Mouse (Mus musculus): Measurements from ENCODE around the gene Rab26.

Rab26 gene

DNA sequence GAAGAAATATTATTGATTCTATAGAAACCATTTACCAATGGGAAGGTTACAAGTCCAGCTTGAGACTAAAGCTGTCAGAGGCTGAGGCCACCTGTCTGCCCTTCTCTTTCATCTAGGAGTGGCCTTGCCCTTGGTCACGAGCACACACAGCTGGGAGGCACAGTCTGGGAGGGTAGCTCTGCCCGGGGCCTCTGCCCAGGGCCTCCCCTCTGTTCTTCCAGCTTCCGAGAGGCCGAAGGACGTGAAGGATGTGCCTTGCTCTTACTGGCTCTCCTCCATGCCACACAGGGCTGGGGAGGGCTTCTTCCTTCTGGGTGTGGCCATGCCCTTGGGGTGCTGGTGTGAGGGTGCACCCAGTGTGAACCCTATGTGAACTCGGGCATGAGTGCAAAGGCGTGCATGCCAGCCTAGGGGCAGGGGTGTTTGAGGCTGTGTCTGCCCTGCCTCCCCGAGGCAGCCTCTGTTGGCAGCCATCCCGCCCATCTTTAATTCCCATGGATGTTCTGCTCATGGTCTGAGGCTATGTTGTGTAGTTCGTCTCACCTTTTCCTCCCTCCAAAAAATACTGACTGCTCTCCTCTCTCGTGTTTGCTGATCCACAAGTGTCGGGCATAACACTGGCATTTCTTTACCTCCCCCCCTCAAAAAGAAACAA lies 26.1 kb downstream of the Rab26 start:
- DNase-seq (ENCODE audit: extremely low spot score, low spot score), result no peak

GRCm38 (mm10) chr17:24507129-24507664 lies 26.8 kb downstream of the Rab26 start:
- no peak for DNase-seq (ENCODE audit: extremely low spot score, low spot score)

DNA sequence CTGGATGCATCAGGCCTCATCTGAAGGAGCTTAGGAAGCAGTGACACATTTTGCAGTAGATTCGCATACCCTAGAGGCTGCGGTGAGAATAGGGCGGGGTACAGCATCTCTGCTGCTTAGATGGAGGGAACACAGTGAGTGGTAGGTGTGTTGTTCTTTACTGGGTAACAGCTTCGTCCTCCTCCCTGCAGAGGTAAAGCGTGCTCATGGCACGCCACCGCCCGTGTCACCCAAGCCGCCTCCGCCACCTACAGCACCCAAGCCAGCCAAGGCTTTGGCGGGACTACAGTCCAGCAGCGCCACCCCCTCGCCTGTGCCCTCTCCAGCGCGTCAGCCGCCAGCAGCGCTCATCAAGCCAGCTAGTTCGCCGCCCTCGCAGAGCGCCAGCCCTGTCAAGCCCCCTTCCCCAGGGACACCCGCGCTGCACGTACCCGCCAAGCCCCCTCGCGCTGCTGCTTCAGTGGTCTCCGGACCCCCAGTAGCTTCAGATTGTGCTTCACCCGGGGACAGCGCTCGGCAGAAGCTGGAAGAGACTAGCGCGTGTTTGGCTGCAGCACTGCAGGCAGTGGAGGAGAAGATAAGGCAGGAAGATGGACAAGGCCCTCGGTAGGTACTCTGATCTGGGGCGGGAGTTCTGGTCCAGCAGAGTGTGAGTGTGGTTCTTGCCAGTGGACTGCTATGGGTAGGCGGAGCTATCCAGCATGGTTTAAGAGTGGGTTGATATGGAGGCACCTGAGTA lies 27.5 kb downstream of the Rab26 start:
- DNase-seq (ENCODE audit: extremely low spot score, low spot score), result peak; percentile 18

DNA sequence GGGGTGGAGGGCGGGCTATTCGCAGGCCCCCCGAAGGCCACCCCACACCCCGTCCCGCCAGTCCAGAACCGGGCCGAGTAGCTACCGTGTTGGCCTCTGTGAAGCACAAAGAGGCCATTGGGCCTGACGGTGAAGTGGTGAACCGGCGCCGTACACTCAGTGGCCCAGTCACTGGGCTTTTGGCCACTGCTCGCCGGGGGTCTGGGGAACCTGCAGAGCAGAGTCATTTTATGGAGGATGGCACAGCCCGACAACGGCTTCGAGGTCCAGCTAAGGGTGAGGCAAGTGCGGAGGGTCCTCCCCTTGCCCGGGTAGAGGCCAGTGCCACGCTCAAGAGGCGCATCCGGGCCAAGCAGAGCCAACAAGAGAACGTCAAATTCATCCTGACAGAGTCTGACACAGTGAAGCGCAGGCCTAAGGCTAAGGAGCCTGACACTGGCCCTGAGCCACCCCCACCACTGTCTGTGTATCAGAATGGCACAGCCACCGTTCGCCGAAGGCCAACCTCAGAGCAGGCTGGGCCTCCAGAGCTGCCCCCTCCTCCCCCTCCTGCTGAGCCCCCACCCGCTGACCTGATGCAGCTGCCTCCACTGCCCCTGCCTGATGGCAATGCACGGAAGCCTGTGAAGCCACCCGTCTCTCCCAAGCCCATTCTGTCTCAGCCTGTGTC lies 28.6 kb downstream of the Rab26 start:
- DNase-seq (ENCODE audit: extremely low spot score, low spot score), result no peak

GRCm38 (mm10) chr17:24504085-24504484 lies 29.9 kb downstream of the Rab26 start:
- DNase-seq (ENCODE audit: extremely low spot score, low spot score), result no peak

DNA sequence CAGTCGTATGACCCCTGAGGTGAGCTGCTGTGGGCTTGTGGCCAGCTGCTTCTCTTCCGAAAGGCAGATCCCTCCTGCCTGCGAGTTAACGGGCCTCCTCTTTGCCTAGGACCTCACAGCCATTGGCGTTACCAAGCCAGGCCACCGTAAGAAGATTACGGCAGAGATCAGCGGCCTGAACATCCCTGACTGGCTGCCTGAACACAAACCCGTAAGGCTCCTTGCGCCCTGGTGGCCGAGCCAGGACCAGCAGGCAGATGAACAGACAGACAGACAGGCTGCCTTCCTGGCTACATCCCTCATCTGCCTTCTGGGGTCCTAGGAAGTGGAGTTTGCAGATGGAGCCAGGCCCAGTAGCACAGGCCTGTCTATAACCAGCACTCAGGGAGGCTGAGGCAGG lies 31.8 kb downstream of the Rab26 start:
- DNase-seq (ENCODE audit: extremely low spot score, low spot score), result peak; percentile 17

DNA sequence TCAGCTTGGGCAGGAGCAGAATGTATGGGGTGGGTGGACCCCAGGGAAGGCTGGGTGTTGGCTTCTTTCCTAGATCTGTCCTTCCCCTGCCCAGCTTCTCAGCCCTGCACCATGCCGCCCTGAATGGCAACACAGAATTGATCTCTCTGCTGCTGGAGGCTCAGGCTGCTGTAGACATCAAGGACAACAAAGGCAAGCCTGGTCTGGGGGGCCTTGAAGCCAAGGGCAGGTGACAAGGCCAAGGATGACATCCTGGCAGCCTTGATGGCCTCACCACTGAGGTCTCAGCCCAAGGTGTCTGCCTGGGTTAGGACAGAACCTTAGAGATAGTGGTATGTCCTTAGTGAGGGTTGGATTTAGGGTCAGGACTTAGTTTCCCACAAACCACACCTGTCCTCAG lies 38.0 kb downstream of the Rab26 start:
- DNase-seq (ENCODE audit: extremely low spot score, low spot score), result no peak

DNA sequence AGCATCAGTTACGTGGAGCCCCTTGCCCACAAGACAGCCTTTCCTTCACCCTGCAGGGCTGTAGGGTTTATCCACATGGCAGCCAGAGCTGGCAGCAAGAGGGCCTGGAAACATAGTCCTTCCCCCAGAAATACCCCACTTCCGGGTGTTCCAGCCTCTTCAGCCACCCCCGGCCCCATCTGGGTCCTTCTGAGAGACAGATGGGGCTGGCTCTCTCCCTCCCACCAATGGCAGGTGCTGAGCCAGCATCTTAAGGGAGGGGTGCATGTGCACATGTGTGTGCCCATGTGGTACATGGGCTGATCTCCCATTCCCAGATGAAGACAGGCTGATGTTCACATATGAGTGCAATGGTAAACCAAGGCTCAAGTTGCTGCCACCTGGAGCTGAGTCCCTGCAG lies 38.6 kb downstream of the Rab26 start:
- DNase-seq (ENCODE audit: extremely low spot score, low spot score), result no peak

DNA sequence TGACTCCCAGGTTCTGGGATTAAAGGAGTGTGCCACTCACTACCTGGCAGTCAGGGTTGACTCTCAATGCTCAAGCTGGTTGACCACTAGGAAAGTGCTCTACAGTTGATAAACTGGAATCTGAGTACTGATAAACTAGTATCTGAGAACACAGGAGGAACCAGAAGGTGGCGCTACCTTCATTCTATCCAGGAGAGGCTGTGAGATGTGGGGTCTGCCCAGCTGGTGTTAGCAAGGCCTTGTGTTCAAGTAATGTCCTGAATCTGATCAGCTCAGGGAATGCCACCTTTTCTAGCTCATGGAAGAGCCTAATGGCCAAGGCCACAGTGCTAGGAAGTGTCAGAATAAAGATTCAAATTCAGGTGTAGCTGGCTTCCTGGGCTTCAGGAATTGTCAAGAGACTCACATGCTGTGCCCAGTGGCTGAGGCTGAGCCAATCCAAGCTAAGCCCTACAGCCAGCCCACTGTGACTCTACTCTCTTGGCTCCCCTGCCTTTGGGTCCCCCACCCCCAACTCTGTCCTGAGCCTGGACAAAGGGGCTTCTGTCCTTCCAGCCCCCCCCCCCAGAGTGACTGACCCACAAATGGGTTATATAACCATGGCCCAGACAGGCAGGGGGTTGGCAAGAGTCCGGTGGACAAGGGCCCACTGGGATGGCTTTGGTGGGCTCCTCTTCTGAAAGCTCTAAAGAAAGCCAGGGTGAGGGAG lies 39.2 kb downstream of the Rab26 start:
- DNase-seq (ENCODE audit: extremely low spot score, low spot score), result peak; percentile 50

DNA sequence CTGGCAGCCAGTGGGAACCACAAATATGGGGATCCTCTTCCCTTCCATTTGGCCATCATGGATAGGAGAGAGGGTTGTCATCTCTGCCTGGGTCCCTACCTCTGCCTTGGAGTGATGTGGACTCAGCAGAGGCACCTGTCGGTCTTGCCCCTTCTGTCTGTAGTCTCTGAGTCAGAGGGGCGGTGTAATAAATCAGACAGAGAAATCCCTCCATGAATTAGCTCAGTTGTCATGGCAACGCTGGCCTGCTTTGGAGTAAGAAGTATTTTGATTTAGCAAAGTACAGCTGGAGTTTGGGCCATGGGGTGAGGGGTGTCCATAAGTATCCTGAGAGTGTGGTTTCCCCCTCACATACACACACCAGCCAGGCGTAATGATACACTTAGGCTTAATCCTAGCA lies 43.6 kb downstream of the Rab26 start:
- DNase-seq (ENCODE audit: extremely low spot score, low spot score), result no peak

GRCm38 (mm10) chr17:24489265-24490030 lies 44.6 kb downstream of the Rab26 start:
- no peak for DNase-seq (ENCODE audit: extremely low spot score, low spot score)

DNA sequence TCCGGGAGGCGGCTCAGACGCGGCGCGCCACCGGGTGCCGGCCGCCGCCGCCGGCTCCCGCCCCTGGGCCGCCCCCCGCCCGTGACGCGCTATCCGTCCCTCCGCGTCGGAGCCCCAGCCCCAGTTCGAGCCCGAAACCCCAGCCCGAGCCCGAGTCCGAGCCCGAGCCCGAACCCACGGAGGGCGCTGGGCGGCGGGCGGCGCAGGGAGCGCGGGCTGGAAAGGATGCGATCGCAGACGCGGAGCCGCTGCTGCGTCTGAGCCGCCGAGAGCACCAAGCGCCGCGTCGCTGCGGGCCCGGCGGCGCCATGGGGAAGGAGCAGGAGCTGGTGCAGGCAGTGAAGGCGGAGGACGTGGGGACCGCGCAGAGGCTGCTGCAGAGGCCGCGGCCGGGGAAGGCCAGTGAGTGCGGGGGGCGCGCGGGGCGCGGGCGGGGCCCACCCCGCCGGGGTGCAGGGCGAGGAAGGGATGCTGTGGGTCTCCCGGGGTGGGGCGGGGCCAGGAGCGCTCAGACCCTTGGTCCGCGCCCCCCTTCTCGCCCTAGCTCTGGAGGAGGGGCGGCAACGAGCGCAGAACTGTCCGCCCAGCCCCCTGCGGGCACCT lies 45.2 kb downstream of the Rab26 start:
- DNase-seq (ENCODE audit: extremely low spot score, low spot score), result peak; percentile 70

DNA sequence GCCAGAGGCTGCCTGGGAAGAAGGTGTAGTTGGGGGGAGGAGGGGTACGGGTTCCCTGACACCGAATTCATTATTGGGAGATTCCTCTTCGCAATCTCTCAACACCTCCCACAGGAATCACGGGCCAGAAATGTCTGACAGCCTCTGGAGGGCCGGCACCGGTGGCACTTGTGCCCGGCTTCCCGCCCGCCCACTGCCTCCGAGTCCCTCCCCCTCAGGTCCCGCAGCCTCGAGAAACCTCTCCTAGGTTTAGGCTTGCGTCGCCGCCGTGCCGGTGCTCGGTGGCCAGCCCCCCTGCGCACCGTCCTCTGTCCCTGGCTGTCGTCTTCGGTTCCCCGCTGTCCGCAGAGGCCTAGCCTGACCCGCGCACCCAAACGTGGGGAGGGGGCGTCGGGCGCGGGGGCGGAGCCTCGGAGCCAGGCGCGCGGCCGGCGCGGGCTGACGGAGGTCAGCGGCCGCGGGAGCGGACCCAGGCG lies 45.8 kb downstream of the Rab26 start, which contains the start of gene Caskin1:
Caskin1 (plus strand) TSS at position 416 of the 476 bp plus-strand sequence.
- DNase-seq (ENCODE audit: extremely low spot score, low spot score), result peak; percentile 60

DNA sequence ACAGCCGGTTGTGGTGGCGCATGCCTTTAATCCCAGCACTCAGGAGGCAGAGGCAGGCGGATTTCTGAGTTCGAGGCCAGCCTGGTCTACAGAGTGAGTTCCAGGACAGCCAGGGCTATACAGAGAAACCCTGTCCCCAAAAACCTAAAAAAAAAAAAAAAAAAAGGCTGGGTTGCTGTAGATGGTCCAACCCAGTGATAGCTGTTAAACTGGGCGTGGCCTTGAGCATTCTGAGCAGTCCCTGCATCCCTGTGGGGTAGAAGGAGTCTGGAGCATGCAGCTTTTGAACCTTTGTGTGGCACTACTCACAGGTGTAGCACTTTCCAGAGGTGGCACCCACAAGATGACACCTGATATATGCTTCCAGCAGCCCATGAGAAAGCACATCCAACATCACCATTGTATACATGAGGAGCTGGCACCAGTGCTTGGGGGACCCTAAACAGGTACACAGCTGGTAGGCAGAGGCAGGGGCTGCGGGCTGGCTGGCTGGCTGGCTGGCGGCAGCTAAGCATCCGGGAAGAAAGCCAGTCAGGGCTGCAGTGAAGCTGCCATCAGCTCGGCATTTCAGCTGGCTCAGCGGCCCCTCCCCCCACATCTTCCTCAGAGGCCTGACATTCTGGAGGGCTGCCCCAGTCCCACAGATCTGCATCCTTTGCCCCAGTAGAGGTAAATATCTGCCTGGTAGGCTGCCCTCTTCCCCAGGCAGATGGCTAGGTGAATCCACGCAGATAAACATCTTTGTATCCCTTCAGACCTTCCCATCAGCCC lies 48.7 kb downstream of the Rab26 start:
- peak; percentile 14 for DNase-seq (ENCODE audit: extremely low spot score, low spot score)

DNA sequence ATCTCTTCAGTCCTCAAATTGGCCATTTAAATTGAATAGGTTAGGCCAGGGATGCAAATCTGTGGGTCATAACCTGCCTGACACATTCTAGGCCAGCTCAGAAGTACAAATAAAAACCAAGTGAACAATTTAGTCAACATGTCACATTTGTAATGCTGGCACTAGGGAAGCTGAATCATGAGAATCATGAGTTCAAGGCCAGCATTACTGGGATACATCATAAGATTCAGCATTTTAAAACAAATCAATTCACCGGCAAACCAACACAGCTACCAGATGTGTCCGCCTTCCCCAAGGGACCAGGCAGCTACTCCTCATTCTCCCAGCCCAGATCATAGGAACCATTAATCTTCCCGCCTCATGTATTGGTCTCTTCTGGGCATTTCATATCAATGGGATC lies 50.5 kb downstream of the Rab26 start:
- DNase-seq (ENCODE audit: extremely low spot score, low spot score), result no peak

DNA sequence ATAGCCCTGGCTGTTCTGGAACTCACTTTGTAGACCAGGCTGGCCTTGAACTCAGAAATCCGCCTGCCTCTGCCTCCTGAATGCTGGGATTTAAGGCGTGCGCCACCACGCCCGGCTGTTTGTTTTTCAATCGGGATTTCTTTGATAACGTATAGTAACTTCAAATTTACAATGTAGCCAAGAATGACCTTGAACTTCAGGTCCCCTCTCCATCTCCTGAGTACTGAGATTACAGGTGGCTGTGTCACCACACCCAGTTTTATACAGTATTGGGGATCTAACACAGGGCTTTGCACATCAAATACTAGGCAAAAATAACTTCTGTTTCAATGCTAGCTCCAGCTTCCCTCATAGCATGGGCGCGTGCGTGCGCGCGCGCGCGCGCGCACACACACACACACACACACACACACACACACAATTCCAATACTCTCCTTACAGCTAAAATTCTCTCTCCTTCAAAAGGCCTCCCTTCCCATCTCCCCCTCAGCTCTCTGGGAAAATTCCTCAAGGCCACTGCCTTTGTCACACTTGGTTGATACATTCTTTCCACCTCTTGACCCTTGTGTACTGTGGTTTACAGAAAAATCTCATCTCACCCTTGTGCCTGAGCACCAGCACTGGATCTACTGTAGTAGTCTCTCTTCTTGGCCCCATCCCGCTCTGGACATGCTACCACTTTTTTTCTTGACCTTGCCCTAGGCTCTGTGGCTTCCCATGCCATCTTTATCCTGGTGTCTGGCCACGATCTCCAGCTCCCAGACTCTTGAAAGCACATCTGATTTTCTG lies 52.8 kb downstream of the Rab26 start:
- DNase-seq (ENCODE audit: extremely low spot score, low spot score), result no peak

DNA sequence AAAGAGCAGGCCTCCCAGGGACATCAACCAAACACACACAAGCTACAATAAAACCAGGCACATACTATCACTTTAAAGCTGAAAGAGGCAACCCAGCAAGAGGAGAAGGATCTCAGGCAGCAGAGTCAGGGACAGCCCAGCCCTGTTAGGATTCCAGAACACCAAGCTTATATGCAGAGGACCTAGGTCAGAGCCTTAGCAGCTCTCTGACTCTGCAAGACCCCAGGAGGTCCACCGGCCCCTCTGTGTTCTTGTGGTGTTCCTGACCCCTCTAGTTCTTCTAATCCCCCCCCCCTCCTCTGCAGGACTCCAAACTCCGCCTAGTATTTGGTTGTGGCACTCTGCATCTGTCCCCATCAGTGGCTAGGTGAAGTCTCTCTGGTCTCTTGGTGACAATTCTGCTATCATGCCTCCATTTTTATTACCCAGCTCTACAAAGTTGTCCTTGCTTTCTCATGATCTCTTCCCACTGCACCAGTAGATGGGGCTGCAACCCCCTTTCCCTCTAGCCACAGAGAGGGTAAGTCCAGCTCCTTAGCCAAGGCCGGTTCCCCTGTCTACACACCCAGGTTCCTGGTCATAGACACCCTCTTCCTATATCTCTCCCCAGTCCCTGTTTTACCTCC lies 53.7 kb downstream of the Rab26 start:
- DNase-seq (ENCODE audit: extremely low spot score, low spot score), result no peak

DNA sequence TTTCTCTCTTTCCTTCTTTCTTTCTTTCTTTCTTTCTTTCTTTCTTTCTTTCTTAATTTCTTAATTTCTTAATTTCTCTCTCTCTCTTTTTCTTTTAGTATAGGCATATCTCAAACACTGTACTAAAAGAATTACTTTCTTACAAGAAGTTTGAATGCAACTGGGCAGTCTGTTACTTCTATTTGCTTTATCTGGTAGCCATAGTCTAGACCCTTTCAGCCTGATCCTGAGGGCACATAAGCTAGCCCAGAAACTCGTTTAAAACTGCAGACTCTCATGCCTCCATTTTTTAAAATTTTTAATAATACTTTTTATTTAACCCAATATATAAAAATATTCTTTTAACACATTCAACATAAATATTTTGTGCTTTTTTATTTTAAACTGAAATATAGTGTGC lies 54.6 kb downstream of the Rab26 start:
- no peak for DNase-seq (ENCODE audit: extremely low spot score, low spot score)

All from neural tube, embryonic 10.5 days (tissue).